Mouse (Mus musculus) spleen, postnatal 10 days (tissue): ENCODE data around the gene H2-DMb1.
A peak's percentile ranks its signal among the peaks of the same experiment; 100 is the strongest.

Experiments
- DNase-seq, 2 experiments: peaks; one replicate each; pipeline ENCODE4 v3.0.0; 2021 to 2022; ENCODE audit warnings: low spot score in 2 of 2

H2-DMb1 gene

GRCm38 (mm10) chr17:34207866-34208265 lies 55.0 kb downstream of the H2-DMb1 start:
- peak in 1 of 2 experiments; percentile 13 for DNase-seq

- DNase-seq: peak in 1 of 2 experiments; percentile 9
These were observed 55.5 kb downstream of the H2-DMb1 start for GRCm38 (mm10) chr17:34208421-34208820.

GRCm38 (mm10) chr17:34209680-34210079 lies 56.8 kb downstream of the H2-DMb1 start:
- DNase-seq: peak in 1 of 2 experiments; percentile 60
